Comparison of ENCODE assay signal across 27 mouse cellular contexts in genomic region chr8:127175160-127175836, GRCm38 (mm10).
"Had no signal": no experiment of that assay in that cellular context is flagged by ENCODE, and none has a peak within 500 bp of the region (broad histone marks: within the 10 kb centered on the region; RNA-seq: fewer than 3 reads in every experiment).

No protein-coding gene starts in this region.

- H3K4me3 ChIP-seq: embryonic facial prominence, embryonic 10.5 days; embryonic facial prominence, embryonic 12.5 days; embryonic facial prominence, embryonic 13.5 days; embryonic facial prominence, embryonic 15.5 days; erythroblast, embryonic 14.5 days; forebrain, embryonic 10.5 days; forebrain, embryonic 12.5 days; forebrain, embryonic 13.5 days; forebrain, embryonic 15.5 days; gastrocnemius, adult 2 months had no signal

- H3K27me3 ChIP-seq: embryonic facial prominence, embryonic 12.5 days; embryonic facial prominence, embryonic 13.5 days; embryonic facial prominence, embryonic 15.5 days; forebrain, embryonic 12.5 days; forebrain, embryonic 13.5 days; forebrain, embryonic 15.5 days had no signal

- H3K36me3 ChIP-seq: embryonic facial prominence, embryonic 10.5 days; embryonic facial prominence, embryonic 12.5 days; embryonic facial prominence, embryonic 13.5 days; embryonic facial prominence, embryonic 15.5 days; forebrain, embryonic 10.5 days; forebrain, embryonic 12.5 days; forebrain, embryonic 15.5 days had no signal

- H3K4me1 ChIP-seq: forebrain, embryonic 13.5 days; forebrain, embryonic 15.5 days had no signal

- DNase-seq: cerebellum, adult 18-20 months; cerebellum, adult 2 months; cerebellum, adult 8-10 months; cerebellum, adult 9-10 months; cerebellum, adult 9-11 months; cerebellum, postnatal 10 days; cerebellum, postnatal 14 days; cerebellum, postnatal 25 days; cerebellum, postnatal 36 days; embryo, embryonic 11 days; forebrain, postnatal 0 days; gastrocnemius, adult 2 months; gastrocnemius, postnatal 10 days; gastrocnemius, postnatal 25 days; gastrocnemius, postnatal 36 days; heart, adult 11 months had no signal

- H3K4me2 ChIP-seq: embryonic facial prominence, embryonic 12.5 days; embryonic facial prominence, embryonic 13.5 days; embryonic facial prominence, embryonic 15.5 days; forebrain, embryonic 12.5 days; forebrain, embryonic 13.5 days; forebrain, embryonic 15.5 days had no signal

- H3K9me3 ChIP-seq: embryonic facial prominence, embryonic 10.5 days; embryonic facial prominence, embryonic 12.5 days; embryonic facial prominence, embryonic 13.5 days; embryonic facial prominence, embryonic 15.5 days; forebrain, embryonic 10.5 days; forebrain, embryonic 12.5 days; forebrain, embryonic 13.5 days; forebrain, embryonic 15.5 days had no signal

- H3K9ac ChIP-seq: embryonic facial prominence, embryonic 12.5 days; embryonic facial prominence, embryonic 13.5 days; embryonic facial prominence, embryonic 15.5 days; forebrain, embryonic 12.5 days; forebrain, embryonic 13.5 days; forebrain, embryonic 15.5 days; forebrain, postnatal 0 days had no signal

- H3K27ac ChIP-seq: embryonic facial prominence, embryonic 10.5 days; embryonic facial prominence, embryonic 12.5 days; embryonic facial prominence, embryonic 13.5 days; embryonic facial prominence, embryonic 15.5 days; forebrain, embryonic 10.5 days; forebrain, embryonic 12.5 days; forebrain, embryonic 13.5 days; forebrain, embryonic 15.5 days; gastrocnemius, adult 2 months had no signal

- ATAC-seq: forebrain, embryonic 13.5 days; forebrain, embryonic 14.5 days; forebrain, embryonic 15.5 days; forebrain, embryonic 16.5 days; forebrain, postnatal 0 days had no signal
